Mouse (Mus musculus) G1E (cell line): ENCODE measurements around the gene Acads.

Experiments
- CTCF ChIP-seq: IDR thresholded peaks from 2 replicates; pipeline ENCODE4 v1.5.1; 2012; ENCODE audit warnings: low read depth, low read length, inconsistent platforms, mixed read lengths
- GATA1 ChIP-seq: IDR thresholded peaks from 2 replicates; pipeline ENCODE4 v1.6.1; 2012; ENCODE audit warnings: borderline replicate concordance, low read length, inconsistent platforms, mixed read lengths
- POLR2AphosphoS5 ChIP-seq: IDR thresholded peaks from 2 replicates; pipeline ENCODE4 v1.6.1; 2012; ENCODE audit warnings: low read depth, low read length, inconsistent platforms; ENCODE audit not compliant: insufficient replicate concordance
- TAL1 ChIP-seq: conservative IDR thresholded peaks from 2 replicates; pipeline ENCODE4 v1.6.1; 2012; ENCODE audit warnings: low read depth, low read length, inconsistent platforms, mixed read lengths

DNA sequence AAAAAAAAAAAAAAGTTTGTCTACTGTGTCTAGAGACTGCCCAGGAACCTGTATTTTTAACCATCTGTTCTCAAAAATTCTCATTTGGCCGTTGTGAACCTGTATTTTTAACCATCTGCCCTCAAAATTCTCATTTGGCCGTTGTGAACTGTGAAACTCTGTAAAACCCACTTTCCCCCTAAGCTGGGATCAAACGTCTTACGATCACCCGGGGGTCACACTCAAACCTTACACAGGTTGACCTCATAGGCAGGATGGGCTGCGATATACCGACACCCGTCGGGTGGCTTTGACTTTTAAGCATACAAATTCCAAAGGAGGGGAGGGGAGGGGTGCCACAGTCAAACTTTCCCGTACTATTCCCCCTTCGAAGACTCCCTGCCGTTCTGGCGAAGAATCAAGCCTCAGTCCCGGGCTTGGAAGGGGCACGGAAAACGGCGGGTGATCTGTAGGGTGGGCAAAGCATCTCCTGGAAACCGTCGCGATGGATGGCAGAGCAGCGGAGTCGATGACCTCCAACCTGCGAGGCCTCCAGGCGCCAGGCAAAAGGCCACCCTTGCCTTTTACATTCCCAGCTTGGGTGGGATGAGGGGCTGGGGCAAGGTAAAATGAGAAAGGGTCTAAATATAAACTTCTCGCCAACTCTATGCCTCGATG lies 37.9 kb upstream of the Acads start:
- TF ChIP-seq TAL1 (no peak), CTCF (no peak), GATA1 (no peak), POLR2AphosphoS5 (no peak)
